Comparison of ENCODE assay signal across 22 mouse cellular contexts in the genomic region with DNA sequence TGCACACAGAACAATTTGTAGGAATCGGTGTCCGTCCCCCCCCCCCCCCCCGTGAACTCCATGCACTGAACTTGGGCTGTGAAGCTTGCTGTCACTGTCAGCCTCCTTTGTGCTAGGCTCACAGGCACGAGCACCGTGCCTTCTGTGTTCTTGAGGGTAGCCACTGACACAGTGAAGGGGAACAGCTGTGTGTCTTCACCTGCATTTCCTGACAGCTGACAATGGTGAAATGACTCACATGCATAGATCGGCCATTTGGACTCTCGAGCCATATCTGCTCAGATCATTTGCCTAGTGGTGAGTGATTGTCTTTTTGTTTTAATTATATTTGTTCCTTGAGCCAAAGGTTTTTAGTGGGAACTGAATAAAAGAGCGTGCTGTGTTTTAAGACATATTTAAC. TPM values are rescaled to one million over a fixed set of nuclear protein-coding genes. Genes with fewer than 3 reads are reported as not detected.
DNase-seq lines count a peak whose midpoint lies in the region; ATAC-seq and TF ChIP-seq lines count a peak whose summit lies in the region.
"Had no signal": no experiment of that assay in that cellular context is flagged by ENCODE, and none has a peak within 500 bp of the region (broad histone marks: within the 10 kb centered on the region; RNA-seq: fewer than 3 reads in every experiment).

No protein-coding gene starts in this region.

- H3K4me2 ChIP-seq in forebrain, postnatal 0 days (ENCODE audit: low read depth) = no peak overlapping the region
- no peak overlapping the region for H3K4me2 ChIP-seq in lung, embryonic 16.5 days (ENCODE audit: low read depth, low read length)
- no peak overlapping the region for H3K4me2 ChIP-seq in lung, postnatal 0 days (replicated peaks; ENCODE audit: low read depth, low read length)
- H3K4me2 ChIP-seq: embryonic facial prominence, embryonic 13.5 days; embryonic facial prominence, embryonic 15.5 days; forebrain, embryonic 13.5 days; forebrain, embryonic 15.5 days had no signal

- ATAC-seq in forebrain, postnatal 0 days = no peak
- 0 out of 2 replicates have a peak, but pooled peaks have one; percentile 28 for ATAC-seq in lung, embryonic 16.5 days (ENCODE audit: low read depth)
- no peak for ATAC-seq in lung, postnatal 0 days
- ATAC-seq: CD4-positive, CD25-positive, alpha-beta regulatory T cell, adult 4 months; forebrain, embryonic 13.5 days; forebrain, embryonic 15.5 days had no signal

- H3K27ac ChIP-seq in forebrain, embryonic 10.5 days = no peak overlapping the region
- H3K27ac ChIP-seq in forebrain, postnatal 0 days (ENCODE audit: low read depth, low read length) = no peak overlapping the region
- no peak overlapping the region for H3K27ac ChIP-seq in lung, embryonic 16.5 days (ENCODE audit: low read length)
- no peak overlapping the region for H3K27ac ChIP-seq in lung, postnatal 0 days (ENCODE audit: low read length)
- H3K27ac ChIP-seq: embryonic facial prominence, embryonic 13.5 days; embryonic facial prominence, embryonic 15.5 days; forebrain, embryonic 13.5 days; forebrain, embryonic 15.5 days had no signal

- H3K4me1 ChIP-seq in forebrain, embryonic 10.5 days = no peaks in the 10 kb centered on the region
- no peaks in the 10 kb centered on the region for H3K4me1 ChIP-seq in forebrain, postnatal 0 days (ENCODE audit: insufficient read depth)
- no peaks in the 10 kb centered on the region for H3K4me1 ChIP-seq in lung, embryonic 16.5 days (replicated peaks; ENCODE audit: control insufficient read depth, insufficient read depth, low read length)
- H3K4me1 ChIP-seq in lung, postnatal 0 days (ENCODE audit: insufficient read depth, low read depth, low read length) = no peaks in the 10 kb centered on the region
- H3K4me1 ChIP-seq: embryonic facial prominence, embryonic 13.5 days; embryonic facial prominence, embryonic 15.5 days; forebrain, embryonic 13.5 days; forebrain, embryonic 15.5 days had no signal

- no peaks in the 10 kb centered on the region for H3K9me3 ChIP-seq in forebrain, embryonic 10.5 days
- no peaks in the 10 kb centered on the region for H3K9me3 ChIP-seq in forebrain, postnatal 0 days (ENCODE audit: low read length)
- no peaks in the 10 kb centered on the region for H3K9me3 ChIP-seq in lung, embryonic 16.5 days (ENCODE audit: control insufficient read depth, low read length)
- H3K9me3 ChIP-seq in lung, postnatal 0 days (ENCODE audit: low read length) = no peaks in the 10 kb centered on the region
- H3K9me3 ChIP-seq: embryonic facial prominence, embryonic 13.5 days; embryonic facial prominence, embryonic 15.5 days; forebrain, embryonic 13.5 days; forebrain, embryonic 15.5 days had no signal

- no peak for TF ChIP-seq EP300 in lung, postnatal 0 days (IDR thresholded peaks at IDR 0.05)

- no peak for TF ChIP-seq CTCF in forebrain, postnatal 0 days (IDR thresholded peaks at IDR 0.05; ENCODE audit: low read depth)
- no peak for TF ChIP-seq CTCF in lung, postnatal 0 days (IDR thresholded peaks at IDR 0.05)

- H3K9ac ChIP-seq in forebrain, postnatal 0 days = no peak overlapping the region
- H3K9ac ChIP-seq in lung, embryonic 16.5 days (ENCODE audit: low read length) = no peak overlapping the region
- no peak overlapping the region for H3K9ac ChIP-seq in lung, postnatal 0 days (replicated peaks; ENCODE audit: low read depth)
- H3K9ac ChIP-seq: embryonic facial prominence, embryonic 13.5 days; embryonic facial prominence, embryonic 15.5 days; forebrain, embryonic 13.5 days; forebrain, embryonic 15.5 days had no signal

- H3K27me3 ChIP-seq in forebrain, embryonic 10.5 days (ENCODE audit: poor library complexity, severe bottlenecking) = no peaks in the 10 kb centered on the region
- no peaks in the 10 kb centered on the region for H3K27me3 ChIP-seq in forebrain, postnatal 0 days (ENCODE audit: insufficient read depth, low read length)
- no peaks in the 10 kb centered on the region for H3K27me3 ChIP-seq in lung, embryonic 16.5 days (ENCODE audit: control insufficient read depth, insufficient read depth, low read depth, low read length)
- H3K27me3 ChIP-seq in lung, postnatal 0 days (replicated peaks; ENCODE audit: insufficient read depth, low read length) = no peaks in the 10 kb centered on the region
- H3K27me3 ChIP-seq: embryonic facial prominence, embryonic 13.5 days; embryonic facial prominence, embryonic 15.5 days; forebrain, embryonic 13.5 days; forebrain, embryonic 15.5 days had no signal

- no peak overlapping the region for H3K4me3 ChIP-seq in forebrain, embryonic 10.5 days
- no peak overlapping the region for H3K4me3 ChIP-seq in forebrain, postnatal 0 days (ENCODE audit: low read depth, low read length)
- no peak overlapping the region for H3K4me3 ChIP-seq in lung, embryonic 16.5 days (ENCODE audit: low read length)
- H3K4me3 ChIP-seq in lung, postnatal 0 days (ENCODE audit: low read depth, low read length) = no peak overlapping the region
- H3K4me3 ChIP-seq: embryonic facial prominence, embryonic 13.5 days; embryonic facial prominence, embryonic 15.5 days; erythroblast, embryonic 14.5 days; forebrain, embryonic 13.5 days; forebrain, embryonic 15.5 days had no signal

- peak; percentile 10 for DNase-seq in forebrain, embryonic 10.5 days (ENCODE audit: extremely low spot score, low spot score)
- no peak for DNase-seq in forebrain, postnatal 0 days
- no peak for DNase-seq in lung, postnatal 0 days (ENCODE audit: low spot score)
- DNase-seq in heart, postnatal 25 days (ENCODE audit: low spot score) = no peak
- DNase-seq: adrenal gland, adult 2 months; adrenal gland, postnatal 10 days; adrenal gland, postnatal 25 days; B cell, adult 2 months; cerebellum, adult 11 months; cerebellum, adult 18-20 months; cerebellum, adult 8-10 months; cerebellum, adult 9-11 months; cerebellum, postnatal 14 days; cerebellum, postnatal 36 days; embryo, embryonic 11 days had no signal

- 97% methylated on average over 8 of the region's 8 CpGs for whole genome bisulfite sequencing in forebrain, embryonic 10.5 days
- WGBS in forebrain, postnatal 0 days = 86% methylated on average over 8 of the region's 8 CpGs
- WGBS in lung, embryonic 16.5 days = 61% methylated on average over 8 of the region's 8 CpGs
- 65% methylated on average over 8 of the region's 8 CpGs for WGBS in lung, postnatal 0 days

- intact Hi-C loops in heart, postnatal 25 days (cut with DNase I) = no loop called here

- H3K36me3 ChIP-seq in forebrain, embryonic 10.5 days (replicated peaks) = peaks cover 86% of the 10 kb centered on the region
- peaks cover 45% of the 10 kb centered on the region for H3K36me3 ChIP-seq in forebrain, postnatal 0 days (ENCODE audit: insufficient read depth)
- H3K36me3 ChIP-seq in lung, embryonic 16.5 days (ENCODE audit: control insufficient read depth, insufficient read depth, low read length) = peaks cover 47% of the 10 kb centered on the region
- H3K36me3 ChIP-seq in lung, postnatal 0 days (ENCODE audit: insufficient read depth, low read length) = peaks cover 26% of the 10 kb centered on the region

RNA-seq across cellular contexts. Expression of a gene that starts 38.7 kb away (rescaled TPM):
- polyA plus RNA-seq in forebrain, embryonic 10.5 days (2016; fragmentation: Nextera tagmentation; extraction: Ambion mirVana) = 11.2 and 11.3 TPM in 2 replicates
- total RNA-seq in forebrain, postnatal 0 days (2014; rRNA removed) = 31.5 and 33.7 TPM in 2 replicates
- polyA plus RNA-seq in forebrain, postnatal 0 days (2015; fragmentation: Nextera tagmentation; extraction: Ambion mirVana) = 27.0 and 32.6 TPM in 2 replicates
- polyA plus RNA-seq in lung, embryonic 16.5 days (2015; fragmentation: Nextera tagmentation; extraction: Ambion mirVana) = 5.3 and 5.6 TPM in 2 replicates
- 4.1 and 4.2 TPM in 2 replicates for polyA plus RNA-seq in lung, postnatal 0 days (2015; fragmentation: Nextera tagmentation; extraction: Ambion mirVana)
- total RNA-seq in heart, postnatal 25 days (2021) = 10 to 100 TPM; 30.2 to 49.7 TPM
